Mouse (Mus musculus): ENCODE measurements around the gene Tbc1d9b.
"Not testable (repeated sequence)": the region's sequence is repeated elsewhere in the genome, so short reads cannot be mapped to it uniquely, and the experiment has no call there.

Gene Tbc1d9b

DNA sequence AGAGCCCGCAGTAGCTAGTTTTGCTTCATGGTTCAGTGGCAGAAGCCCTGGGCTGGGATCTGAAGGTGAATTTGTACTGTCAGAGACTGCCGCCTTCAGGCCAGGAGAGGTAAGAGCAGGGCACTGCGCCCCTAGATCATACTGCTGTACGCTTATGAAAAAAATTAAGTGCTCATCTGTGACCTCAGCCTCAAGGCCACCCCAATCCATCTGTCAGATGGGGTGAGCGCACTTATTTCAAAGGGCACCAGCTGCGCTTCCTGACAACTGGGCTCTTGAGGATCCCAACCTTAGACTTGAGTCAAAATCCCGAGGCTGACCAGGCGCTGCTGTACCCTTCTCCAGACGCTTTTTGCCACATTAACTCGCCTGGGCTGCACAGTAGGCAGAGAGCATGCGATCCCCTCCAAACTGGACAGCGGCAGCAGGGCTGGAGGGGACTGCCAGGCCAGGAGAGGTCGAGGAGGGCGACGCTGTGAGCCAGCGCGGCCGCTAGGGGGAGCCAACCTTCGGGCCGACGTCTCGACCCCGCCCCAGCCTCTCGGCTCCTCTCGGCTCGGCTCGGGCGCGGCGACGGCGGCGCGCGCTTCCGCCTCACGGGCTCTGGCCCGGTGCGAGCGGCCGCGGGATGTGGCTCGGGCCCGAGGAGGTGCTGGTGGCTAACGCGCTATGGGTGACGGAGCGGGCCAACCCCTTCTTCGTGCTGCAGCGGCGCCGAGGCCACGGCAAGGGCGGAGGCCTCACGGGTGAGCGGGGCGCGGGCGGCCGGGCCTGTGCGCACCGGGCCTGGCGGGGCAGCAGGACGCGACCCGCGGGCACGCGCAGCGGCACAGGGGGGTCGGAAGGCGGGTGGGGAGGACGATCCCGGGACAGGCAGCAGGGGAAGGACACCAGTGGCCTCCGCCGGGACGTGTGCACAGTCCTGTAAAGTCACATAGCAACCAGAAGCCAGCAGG is at the start of gene Tbc1d9b:
Gene Tbc1d9b, plus strand, starts transcription at position 586 of the 956 bp plus-strand sequence.
- DNase-seq (ENCODE audit: low spot score in 2 of 2): peak; percentile 80 to 83

DNA sequence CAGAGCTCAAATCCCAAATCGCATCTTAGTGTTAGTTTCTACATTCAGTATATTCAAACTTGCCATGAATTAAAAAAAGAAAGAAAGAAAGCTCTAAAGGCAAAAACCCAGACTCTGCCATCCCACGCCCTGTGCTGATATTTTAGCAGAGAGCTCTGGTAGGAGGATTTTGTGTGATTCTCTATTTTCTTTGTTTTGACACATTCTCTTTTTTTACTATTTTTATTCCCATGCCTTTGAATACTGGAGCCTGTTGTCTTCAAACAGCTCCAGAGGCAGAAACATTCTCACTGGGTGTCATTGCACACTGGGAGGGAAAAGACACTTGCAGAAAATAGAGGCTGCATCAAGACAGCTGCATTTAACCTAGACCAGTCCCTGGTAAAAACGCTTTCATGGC is 45.0 kb upstream of the Tbc1d9b start:
- no peak for DNase-seq (ENCODE audit: low spot score in 2 of 2)

DNA sequence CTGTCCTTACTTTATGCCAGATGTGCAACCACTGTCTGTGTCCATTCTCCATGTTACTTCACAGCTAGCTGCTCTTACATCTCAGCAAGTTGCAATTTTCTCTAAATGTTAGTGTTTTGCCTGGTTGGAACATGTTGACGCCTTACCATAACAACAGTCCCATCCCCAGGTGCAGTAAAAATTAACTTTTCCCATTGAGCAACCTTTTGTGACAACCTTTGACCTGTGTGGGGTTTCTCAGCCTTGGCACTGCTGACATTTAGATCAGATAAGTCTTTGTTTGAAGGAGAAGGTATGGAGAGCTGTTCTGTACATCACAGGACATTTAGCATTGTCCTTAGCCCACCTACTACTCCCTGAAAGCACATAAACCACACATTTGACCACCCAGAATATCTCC is 41.4 kb upstream of the Tbc1d9b start:
- DNase-seq (ENCODE audit: low spot score in 2 of 2): no peak

DNA sequence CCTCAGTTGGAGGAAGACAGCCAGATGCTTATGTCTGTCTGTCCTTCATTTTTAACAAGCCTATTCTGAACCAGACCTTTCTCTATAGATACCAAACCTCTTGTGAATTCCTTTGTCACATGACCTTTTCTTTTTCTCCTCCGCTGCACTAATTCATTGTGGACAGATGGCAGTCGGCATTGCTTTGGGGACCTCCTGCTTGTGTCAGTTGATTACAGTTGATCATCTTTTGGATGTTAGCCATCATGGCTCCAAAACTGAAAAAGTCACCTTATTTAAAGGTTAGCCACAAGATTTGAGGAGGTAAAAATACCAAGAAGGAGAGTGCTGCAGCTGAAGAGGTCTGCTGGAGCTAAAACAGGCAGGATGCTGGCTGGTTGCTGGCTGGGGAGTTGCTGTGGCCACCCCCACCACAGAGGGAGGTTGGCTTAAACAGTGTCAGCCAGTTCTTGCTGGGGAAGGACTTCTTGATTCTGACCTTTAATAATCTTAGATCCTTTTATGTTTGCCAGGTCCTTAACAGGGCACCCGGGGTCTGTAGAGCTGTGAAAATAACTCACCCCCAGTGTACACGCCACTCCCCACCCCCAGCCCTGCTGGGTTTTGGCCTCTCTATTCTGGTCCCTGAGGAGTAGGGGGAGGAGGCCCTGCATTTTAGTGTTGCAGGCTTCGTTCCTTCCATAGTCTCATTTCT is 40.1 kb upstream of the Tbc1d9b start:
- DNase-seq (ENCODE audit: low spot score in 2 of 2): no peak

DNA sequence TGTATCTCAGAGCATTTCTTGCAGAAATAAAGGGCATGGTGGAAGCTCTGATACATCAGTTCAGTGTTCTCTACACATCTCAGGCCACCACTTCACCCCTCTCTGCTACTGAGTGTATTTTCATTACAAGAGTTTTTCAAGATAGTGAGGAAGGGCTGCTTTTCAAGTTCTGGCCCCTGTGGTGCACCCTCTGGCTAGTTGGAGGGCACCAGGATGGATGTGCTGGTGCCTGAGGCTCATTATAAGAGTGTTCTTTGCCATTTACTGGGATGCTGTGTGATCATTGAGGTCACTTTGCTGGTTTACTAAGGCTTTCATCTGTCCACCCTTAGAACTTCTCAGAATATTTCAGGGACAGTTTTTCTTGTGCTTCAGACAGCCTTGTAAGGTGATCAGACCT is 39.5 kb upstream of the Tbc1d9b start:
- no peak for DNase-seq (ENCODE audit: low spot score in 2 of 2)

DNA sequence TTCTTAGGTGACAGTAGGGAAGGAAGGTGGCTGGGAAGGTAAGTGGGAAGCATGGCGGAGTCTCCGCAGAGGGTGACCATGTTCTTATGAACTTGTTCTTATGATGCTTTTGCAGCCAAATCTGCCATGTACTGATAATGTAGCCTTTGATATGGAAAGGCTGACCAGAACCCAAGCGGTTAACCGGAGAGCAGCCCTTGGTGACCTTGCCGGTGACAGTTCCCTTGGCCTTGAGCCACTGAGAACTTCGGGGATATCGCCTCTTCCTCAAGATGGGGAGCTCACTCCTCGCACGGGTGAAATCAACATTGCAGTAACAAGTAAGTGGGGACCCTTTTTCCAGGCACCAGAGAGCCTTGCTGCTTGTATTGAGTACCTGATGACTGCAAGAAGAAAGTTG is 35.5 kb upstream of the Tbc1d9b start:
- no peak for DNase-seq (ENCODE audit: low spot score in 2 of 2)

DNA sequence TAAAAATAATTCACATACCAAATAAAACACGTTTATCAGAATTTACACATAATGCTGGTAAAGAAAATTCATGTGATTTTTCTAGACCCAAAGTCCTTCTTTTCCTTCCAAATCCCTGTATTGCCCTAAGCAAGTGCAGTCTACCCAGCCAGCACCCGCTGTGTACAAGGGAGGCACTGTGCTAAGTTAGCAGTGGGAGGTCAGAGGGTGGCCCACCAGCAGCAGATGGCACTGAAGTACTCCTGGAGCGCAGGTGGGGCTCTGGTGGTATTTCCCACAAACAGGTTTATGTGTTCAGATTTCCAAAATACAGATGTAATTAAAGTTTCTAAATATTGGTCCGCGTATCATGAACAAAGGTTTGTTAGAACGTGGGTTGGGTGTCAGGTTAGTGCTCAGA is 34.1 kb upstream of the Tbc1d9b start:
- no peak for DNase-seq (ENCODE audit: low spot score in 2 of 2)

DNA sequence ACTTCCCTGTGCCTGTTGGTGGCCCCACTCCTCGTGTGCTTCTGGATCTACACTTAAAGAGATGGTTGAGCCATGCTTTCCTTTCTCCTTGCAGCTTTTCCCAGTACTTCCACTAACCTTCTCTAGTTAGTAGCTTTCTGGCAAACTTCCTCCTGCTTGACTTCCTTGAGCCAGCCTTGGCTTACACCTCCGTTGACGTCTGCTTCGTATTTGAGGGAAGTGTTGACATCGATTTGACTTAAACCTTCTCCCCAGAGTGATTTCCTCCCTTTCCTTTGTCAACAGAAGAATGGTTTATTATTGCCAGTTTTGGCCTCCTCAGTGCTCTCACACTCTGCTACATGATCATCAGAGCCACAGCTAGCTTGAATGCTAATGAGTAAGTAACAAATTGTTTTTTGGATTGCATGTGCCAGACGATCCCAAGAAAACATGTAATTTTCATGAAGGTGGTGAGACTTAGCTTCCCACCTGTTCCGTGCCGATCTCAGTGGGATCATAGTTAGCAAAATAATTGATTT is 32.2 kb upstream of the Tbc1d9b start:
- no peak for DNase-seq (ENCODE audit: low spot score in 2 of 2)

DNA sequence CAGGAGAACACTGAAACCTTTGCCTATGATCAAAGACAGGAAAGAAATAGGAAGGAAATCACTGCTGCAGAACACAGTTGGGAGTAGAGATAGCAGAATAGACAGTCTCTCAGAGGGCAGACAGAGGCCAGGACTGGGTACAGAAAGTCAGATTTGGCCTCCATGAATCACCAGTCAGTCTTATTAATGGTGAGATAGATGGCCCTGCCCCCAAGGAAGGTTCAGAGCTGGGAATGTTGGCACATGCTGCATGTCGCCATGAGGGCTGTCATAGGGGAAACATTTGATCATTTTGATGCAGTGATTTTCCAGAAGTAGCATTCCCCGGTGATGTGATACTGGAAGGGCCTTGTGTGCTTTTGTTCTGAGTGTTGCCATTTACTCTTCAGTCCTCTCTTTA is 31.5 kb upstream of the Tbc1d9b start:
- no peak for DNase-seq (ENCODE audit: low spot score in 2 of 2)

DNA sequence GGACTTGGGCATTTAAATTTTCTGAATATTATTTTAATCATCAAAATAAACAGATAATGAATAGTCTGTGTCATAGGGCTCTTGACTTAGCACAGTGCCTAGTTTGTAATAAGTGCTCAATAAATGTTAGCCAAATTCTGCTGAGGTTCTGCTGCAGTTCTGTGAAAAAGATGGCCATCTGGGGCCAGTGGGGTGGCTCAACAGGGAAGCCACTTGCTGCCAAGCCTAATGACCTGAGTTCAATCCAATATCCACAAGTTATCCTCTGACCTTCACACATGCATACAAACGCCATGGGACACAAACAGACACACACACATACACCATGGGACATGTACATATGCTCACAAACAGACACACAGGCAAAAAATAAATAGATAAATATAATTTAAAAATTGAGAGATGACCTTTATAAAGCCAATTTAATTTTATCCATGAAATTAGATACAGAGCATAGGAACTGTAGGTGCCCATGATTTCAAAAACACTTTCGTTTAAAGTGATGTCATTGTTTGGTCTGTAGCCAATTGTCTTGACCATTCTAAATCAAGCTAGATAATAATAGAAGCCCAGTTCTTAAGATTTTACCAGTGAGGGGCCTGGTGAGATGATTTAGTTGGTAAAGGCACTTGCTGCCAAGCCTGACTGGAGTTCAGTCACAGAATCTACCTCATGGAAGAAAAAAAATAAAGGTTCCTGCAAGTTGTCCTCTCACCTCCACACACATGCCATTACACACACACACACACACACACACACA is 30.5 kb upstream of the Tbc1d9b start:
- no peak for DNase-seq (ENCODE audit: low spot score in 2 of 2)

DNA sequence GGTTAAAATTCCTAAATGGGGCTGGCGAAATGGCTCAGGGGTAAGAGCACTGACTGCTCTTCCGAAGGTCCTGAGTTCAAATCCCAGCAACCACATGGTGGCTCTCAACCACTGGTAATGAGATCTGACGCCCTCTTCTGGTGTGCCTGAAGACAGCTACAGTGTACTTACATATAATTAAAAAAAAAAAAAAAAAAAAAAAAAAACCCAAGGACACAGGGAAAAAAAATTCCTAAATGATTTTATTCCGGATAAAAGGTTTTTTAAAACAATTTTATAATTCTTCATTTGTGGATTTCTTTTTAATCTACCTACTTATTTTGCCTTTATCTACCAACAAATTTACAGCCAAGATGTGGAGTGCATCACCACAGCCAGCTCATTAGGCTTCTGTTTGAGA is 29.2 kb upstream of the Tbc1d9b start:
- DNase-seq (ENCODE audit: low spot score in 2 of 2): not testable (repeated sequence)

DNA sequence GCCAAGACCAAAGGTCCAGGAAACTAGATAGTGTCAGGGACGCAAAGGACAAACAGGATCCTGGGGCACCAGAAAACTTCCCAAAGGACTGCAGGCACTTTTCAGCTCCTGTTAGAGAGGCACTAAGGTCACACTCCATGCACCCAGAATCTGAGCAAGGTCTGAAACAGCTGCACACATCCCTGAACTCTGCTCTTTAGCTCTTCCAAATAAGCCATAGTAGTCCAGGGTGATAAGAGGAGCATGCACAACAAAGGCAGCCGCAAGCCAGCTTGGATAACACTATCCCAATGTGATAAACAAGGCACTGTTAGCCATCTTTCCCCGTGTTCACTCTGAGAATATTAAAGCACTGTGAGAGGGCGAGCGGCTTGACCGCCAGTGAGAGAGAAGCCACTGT is 27.2 kb upstream of the Tbc1d9b start:
- DNase-seq (ENCODE audit: low spot score in 2 of 2): no peak

DNA sequence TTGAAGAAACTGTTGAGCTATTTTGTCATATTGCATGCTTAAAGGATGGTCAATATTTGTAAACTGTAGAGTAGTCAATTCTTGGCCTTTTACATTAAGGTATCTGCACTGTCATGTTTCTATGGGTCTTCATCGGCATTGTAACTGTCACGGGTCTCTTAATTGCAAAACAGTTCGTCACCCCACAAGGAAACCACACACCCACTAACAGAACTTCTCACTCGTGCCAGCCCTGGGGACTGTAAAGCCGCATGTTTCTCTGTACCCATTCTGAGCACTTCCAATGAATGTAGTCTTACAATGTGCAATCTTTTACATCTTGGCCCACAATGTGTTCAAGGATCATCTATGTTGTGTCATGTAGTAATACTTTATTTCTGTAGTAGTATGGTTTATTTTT is 26.0 kb upstream of the Tbc1d9b start:
- DNase-seq (ENCODE audit: low spot score in 2 of 2): no peak

DNA sequence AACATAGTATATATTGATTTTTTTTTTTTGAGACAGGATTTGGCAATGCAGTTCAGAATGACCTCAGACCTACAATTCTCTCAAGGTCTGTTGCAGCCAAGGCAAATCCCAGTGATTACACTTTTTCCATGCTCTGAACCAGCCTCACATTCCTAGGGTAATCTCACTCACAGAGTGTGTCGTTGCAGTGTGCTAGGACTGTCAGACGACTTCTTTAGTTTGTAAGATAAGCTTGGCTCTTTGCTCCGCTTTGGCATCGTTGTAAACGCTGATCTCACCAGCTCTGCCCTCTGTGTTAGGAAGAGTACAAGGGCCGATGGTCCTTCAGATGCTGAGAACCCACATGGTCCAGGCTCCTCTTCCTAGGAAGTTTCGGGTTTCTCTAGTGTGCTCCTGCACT is 25.2 kb upstream of the Tbc1d9b start:
- no peak for DNase-seq (ENCODE audit: low spot score in 2 of 2)

DNA sequence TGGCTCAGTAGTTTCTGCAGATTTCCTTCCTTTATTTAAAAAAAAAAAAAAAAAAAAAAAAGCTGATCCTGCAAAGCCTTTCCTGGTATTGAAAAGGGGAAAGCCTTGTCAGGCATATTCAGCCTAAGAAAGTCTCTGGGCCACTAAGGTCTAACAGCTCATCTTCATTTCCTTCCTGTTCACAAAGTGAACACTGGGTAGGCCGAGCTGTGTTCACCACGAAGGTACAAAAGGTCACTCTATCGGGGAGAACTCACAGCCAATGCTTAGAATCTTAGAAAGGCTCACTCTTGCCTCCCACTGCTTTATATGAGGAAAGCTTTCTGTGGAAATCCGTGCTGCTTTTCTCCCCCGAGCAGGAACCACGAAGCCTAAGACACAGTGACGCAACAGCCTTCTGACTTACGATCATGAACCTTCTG is 22.4 kb upstream of the Tbc1d9b start:
- DNase-seq (ENCODE audit: low spot score in 2 of 2): no peak

DNA sequence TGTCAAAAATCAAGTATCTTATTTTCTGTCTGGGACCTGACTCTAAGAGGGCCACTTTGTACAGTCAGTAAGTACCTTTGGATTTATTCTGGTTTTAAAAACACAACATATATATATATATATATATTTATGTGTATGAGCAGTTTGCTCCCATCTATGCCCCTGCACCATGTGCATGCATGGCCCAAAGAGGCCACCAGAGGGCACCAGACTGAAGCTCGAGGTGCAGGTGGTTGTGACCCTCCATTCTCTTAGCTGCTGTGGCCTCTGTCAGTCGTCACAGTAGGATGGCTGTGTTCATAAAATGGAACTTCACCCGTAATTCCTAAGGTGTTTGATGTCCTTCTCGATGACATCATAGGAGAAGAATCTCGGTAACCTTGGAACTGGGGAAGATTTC is 16.9 kb upstream of the Tbc1d9b start:
- DNase-seq (ENCODE audit: low spot score in 2 of 2): peak; percentile 47 to 52

DNA sequence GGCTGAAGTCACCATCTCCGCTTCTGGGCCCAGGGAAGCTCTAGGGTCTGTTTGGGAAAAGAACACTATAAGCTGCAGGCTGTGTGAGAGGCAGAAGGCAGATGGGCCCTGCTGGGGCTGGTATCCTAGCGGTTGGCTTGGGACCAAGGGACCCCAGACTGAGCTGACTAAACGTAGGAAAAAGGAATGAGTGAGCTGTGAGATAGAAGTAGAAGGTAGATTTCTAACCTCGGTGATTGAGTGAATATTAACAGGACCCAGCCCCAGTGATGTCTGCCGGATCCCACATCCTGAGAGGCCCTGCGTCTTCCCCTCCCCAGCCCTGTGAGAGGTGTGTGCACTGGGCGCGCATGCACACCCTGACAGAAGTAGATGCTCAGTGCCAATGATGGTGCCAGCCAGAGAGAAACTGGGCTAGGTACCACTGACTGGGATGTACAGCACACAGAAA is 8.5 kb upstream of the Tbc1d9b start:
- DNase-seq (ENCODE audit: low spot score in 2 of 2): no peak

DNA sequence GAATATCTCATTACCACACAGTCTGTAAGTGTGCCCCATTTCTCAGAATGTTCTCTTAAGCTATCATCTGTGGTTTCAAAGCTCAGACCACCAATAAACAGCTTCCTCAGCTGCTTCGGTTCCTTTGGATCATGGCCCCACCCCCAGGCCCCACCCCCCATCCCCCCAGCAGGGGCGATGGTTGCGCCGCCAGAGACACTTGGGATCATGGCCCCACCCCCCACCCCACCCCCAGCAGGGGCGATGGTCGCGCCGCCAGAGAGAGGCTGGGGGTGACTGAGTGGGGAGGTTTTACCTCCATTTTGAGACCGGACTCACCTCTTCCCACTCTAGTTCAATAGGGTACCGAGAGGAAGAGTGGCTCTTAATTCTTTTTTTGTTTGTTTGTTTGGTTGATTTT is 3.4 kb upstream of the Tbc1d9b start:
- DNase-seq (ENCODE audit: low spot score in 2 of 2): no peak

DNA sequence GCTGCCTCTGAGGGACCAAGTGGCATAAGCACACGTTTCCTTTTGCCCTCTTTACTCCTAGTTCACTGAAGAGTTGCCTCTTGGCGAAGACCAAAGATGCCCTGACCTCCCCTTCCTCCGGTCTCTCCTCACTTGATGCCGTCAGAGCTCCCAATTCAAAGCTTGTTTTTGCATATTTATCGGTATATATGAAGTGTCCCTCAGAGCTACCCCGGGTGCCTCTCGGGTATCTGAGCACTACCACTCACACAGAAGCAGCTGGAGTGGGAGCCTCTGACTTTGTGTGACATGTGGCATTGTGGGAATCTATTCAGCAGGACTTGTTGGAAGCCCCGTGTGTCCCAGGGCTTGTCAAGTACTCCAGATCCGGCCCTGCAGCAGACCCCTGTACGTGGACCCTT is 605 bp downstream of the Tbc1d9b start:
- DNase-seq (ENCODE audit: low spot score in 2 of 2): peak in 1 of 2 experiments; percentile 26

DNA sequence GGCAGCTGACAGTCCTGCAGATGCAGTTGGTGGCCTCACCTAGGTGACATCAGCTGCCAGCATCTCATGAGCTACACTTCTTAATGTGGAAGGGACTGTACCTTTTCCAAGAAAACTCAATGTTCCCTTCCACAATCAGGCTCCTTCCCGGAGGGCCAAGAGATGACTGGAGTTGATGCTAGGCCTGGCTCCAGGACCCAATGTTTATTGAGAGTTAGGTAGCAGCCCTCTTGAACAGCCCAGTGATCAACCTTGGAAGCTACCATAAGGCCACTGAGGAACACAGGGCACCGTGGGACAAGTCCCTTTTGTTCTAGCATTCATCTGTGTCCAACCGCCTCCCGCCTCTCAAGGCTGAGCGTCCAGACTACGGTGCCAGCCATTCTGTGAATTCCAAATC is 1.1 kb downstream of the Tbc1d9b start:
- DNase-seq (ENCODE audit: low spot score in 2 of 2): no peak

DNA sequence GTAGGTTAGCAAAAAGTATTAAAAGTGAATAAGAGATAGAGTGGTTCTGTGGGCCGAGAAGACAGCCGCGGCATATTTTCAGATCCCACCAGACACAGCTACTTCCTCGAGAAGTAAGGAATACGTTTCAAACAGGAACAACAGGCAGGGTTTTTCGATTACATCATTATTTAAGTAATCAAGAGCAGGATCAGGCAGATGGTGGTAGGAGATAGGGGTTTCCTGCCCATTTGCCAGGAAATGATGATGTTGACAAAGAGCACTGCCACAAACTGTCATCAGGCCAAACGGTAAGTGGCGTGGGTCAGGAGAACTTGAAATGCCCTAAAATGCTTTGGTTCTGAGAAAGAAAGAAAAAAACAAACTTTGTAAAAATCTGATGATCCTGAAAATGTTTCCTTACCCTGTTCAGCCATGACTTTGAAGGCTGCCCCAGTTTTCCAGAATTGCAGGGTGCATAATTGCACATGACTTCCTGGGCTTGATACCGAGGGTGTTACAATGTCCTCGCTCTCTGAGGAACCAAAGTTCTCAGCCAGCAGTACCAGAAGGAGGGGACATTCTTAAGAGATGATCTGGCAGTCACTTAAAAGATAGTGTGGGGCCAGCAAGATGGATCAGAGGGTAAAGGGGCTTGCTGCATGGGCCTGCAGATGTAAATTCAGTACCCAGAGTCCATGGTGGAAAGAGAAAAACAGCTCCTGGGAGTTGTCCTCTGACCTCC is 3.1 kb downstream of the Tbc1d9b start:
- DNase-seq (ENCODE audit: low spot score in 2 of 2): no peak

Data from urinary bladder, adult 18-20 months (tissue).